Mouse (Mus musculus) forelimb bud, embryonic 11.5 days (tissue): ENCODE measurements around the gene Cyp2b13.
"Not testable (repeated sequence)": the region's sequence is repeated elsewhere in the genome, so short reads cannot be mapped to it uniquely, and the experiment has no call there.

Experiments
- DNase-seq: peaks from one replicate; pipeline ENCODE4 v3.0.0-alpha.2; 2012; ENCODE audit warnings: low read depth, low spot score

The Cyp2b13 gene

GRCm38 (mm10) chr7:26061197-26061596 is at the start of gene Cyp2b13:
TSS of gene Cyp2b13 (plus strand) at chr7:26061497.
- not testable (repeated sequence) for DNase-seq

- DNase-seq: not testable (repeated sequence)
These were observed 41.4 kb upstream of the Cyp2b13 start for GRCm38 (mm10) chr7:26019814-26020332.

GRCm38 (mm10) chr7:26054885-26055630 is 6.2 kb upstream of the Cyp2b13 start:
- DNase-seq: not testable (repeated sequence)

- not testable (repeated sequence) for DNase-seq
These were observed 10.4 kb downstream of the Cyp2b13 start for GRCm38 (mm10) chr7:26071677-26072076.

GRCm38 (mm10) chr7:26082595-26082994 is 21.3 kb downstream of the Cyp2b13 start:
- no peak for DNase-seq

GRCm38 (mm10) chr7:26087391-26087790 is 26.1 kb downstream of the Cyp2b13 start:
- no peak for DNase-seq

- DNase-seq: not testable (repeated sequence)
These were observed 27.3 kb downstream of the Cyp2b13 start for GRCm38 (mm10) chr7:26088578-26088977.

- not testable (repeated sequence) for DNase-seq
These were observed 78.3 kb downstream of the Cyp2b13 start for GRCm38 (mm10) chr7:26139623-26140022.

GRCm38 (mm10) chr7:26143657-26144056 is 82.4 kb downstream of the Cyp2b13 start:
- not testable (repeated sequence) for DNase-seq
